Mouse (Mus musculus) ovary, postnatal 14 days (tissue): Measurements from ENCODE around the gene Cdh22.

Experiments used
- DNase-seq: peaks from one replicate; pipeline ENCODE4 v3.0.0; 2022; ENCODE audit warnings: low spot score

Gene Cdh22

DNA sequence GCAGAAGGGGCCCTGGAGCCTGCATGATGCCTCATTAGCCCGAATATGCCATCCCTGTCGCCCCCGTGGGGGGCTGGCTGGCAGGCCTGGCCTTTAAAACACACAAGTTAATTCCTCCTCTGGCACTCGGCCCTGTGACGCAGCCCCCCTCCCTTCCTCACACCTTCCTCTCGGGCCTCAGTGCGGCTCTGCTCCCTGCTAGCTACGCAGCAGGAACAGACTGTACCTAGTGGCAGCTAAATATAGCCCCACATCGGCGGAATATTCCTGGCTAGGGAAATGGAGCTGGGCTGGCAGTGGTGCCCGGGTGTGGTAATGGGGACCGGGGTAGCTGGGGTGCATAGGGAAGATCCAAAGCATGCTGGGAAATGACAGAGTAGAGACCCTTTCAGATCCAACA lies 81.6 kb downstream of the Cdh22 start:
- no peak for DNase-seq

DNA sequence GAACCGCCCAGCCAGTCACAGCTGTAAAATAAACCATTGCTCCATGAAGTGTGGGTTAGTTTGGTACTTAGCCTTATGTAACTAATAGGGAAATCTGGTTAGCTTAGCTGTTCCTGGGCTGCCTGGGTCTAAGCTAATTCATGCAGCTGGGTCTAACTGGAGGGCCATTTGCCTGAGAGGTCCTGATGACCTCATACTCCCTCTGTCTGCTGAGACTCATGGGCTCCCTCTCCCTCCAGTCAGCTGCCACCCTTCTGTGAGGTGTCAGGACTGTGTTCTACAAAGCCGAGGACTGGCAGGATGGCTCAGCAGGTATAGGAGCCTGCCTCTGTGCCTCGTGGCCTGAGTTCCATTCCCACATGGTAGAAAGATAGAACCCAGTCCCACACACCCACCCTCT lies 84.9 kb downstream of the Cdh22 start:
- no peak for DNase-seq

DNA sequence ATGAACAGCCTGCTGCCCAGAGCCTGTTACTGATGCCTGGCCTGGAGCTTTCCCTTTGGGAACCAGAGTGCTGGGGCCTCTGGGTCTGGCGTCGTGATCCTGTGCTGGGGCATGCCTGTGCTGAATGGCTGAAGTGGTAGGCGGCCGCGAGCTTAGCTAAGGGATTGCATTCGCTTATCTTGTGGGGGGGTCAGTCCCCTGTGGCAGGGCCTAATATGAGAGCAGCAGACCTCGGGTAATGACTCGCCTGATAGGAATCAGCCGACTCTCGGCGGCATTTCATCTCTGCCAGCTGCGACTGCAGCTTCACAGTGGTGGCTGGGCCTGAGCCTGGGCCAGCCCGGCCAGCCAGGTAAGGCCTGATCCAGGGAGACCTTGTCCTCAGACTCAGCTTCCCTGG lies 88.8 kb downstream of the Cdh22 start:
- DNase-seq: no peak

DNA sequence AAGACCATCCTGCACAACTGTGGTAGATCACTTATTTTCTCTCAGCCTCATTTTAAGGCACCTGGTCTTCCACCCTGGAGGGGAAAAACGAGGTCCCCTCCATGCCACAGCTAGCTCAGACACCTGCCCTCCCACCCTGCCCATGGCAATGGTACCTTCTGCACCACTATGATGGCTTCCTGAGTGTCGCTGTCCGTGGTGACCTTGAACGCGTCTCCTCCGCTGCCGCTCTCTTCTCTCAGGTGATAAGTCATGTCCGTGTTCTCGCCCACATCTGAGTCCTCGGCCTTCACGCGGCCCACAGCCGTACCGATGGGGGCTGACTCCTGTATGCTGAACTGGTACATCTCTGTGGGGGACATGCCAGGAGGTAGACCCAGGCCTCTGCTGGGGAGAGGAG lies 91.2 kb downstream of the Cdh22 start:
- DNase-seq: no peak

DNA sequence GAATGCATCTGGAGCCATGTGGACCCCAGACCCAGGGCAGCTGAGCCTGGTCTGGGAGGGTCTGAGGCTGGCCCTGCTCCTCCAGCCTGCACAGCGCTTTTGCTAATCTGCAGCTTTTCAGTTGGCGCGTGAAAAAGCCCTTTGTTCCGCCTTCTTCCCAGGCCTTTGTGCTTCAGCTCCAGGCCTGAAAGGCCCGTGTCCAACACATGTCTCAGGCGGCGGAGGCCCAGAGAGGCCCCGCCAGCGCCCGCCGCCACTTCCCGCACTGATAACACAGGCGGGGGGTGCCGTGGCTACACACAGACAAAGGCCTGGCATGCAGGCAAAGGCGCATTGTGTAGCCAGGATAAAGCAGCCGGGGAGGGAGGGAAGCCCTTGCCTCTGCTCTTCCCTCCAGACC lies 98.6 kb downstream of the Cdh22 start:
- DNase-seq: no peak

DNA sequence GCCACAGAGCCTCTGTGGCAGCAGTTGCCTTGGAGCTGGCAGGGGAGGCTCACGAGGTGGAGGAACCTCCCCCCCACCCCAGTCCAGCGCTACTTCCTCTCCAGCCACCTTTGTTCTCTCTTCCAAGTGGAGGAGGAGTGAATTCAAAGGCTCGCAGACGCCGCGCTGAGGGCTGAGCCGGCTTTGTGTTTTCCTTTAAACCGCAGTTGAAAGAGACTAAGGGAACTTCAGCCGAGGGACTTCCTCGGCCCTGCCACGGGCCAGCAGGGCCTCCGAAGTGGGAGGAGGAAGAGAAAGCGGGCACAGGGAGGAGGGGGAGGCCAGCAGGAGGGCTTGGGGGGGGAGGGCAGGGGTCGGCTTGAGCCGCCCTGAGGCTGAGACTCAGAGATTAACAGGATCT lies 101.1 kb downstream of the Cdh22 start:
- DNase-seq: peak; percentile 20

DNA sequence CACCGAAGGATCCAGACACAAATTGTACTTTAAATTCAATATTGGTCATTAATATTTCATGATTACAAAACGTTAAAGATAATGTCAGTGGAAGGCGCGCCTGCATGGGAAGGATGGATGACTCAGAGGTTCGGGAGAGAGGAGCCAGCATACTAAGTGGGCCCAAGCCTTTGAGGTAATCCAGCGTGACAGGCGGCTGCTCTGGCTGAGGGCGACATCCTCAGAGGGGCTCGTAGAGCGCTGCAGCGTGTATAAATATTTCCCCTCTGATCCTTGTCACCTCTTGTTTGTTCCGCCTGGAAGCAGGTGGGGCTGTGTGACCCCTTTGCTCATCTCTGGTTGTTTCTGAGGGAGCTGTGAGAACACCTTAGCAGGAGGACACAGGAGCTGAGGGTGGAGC lies 103.2 kb downstream of the Cdh22 start:
- DNase-seq: no peak

DNA sequence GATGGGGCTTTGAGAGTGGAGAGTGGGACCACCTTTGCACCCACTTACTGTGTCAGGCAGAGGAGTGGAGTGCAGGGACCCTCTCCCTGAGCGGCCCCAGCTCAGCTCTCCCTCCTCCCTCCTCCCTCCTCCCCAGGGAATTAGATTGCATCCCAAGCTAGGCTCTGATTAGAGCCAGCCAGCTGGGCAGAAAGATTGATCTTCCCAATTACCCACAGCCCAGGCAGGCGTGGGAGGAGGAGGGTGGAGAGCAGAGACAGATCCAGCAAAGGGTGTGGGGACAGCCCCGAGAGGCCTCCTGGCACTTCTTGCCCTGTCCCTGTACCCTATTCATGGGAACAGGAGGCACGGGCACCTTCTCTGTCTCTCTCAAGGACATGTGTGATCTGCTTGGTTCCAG lies 105.5 kb downstream of the Cdh22 start:
- no peak for DNase-seq

DNA sequence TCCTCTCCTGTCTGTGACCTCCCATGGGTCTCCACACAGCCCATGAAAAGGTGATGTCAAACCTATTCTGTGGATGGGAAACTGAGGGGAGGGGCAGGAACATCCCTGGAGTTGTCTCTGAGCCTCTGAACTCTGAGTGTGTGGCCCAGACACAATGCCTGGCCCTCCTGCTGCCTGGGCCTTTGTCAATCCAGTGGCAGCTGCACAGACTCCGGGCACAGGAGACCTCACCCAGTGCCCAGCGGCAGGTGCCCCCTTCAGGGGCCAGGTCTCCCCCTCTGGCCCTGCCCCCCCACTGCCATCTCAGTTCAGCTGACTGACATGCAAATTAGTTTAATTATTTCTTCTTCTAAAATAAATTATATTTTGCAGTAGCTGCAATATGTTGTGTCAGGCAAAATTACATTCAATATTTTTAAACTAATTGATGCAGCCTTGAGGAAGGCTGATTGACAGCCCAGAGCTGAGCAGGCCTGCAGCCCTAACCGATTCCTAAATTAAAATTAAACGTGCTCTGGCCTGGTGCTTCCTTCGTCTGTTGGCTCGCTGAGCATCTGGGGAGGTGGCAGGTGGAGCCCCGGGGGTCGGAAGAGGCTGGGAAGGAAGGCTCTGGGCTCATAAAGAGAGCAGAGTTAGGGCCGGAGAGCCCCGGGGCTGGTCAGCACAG lies 107.6 kb downstream of the Cdh22 start:
- DNase-seq: no peak

DNA sequence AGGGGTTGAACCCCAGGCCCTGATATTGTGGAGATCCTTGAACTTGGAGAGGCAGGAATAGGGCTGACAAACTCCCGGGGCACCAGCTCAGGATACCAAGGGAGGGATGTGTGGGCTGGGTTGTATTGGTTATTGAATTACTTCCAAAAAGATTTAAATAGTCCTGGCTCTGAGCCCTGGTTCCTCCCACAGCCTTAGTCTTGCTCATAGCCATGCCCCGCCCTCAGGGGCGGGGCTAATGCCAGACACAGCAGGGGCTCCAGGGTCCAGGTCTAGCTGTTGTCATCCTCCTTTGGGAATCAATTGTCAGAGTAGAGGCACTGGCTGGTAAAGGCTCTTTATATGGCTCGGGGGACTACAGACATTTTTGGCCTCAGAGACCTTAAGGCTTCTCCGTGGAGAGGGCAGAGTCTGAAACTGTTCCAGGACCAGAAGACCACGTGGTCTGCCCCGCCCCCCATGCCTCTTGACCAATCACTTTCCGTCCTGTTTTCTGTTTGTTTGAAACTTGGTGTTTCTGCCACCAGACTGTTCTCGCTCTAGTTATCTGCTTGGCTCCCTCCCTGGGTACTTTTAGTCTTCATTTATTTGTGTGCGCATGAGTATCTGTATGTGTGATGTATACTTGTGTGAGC lies 113.3 kb downstream of the Cdh22 start:
- no peak for DNase-seq

DNA sequence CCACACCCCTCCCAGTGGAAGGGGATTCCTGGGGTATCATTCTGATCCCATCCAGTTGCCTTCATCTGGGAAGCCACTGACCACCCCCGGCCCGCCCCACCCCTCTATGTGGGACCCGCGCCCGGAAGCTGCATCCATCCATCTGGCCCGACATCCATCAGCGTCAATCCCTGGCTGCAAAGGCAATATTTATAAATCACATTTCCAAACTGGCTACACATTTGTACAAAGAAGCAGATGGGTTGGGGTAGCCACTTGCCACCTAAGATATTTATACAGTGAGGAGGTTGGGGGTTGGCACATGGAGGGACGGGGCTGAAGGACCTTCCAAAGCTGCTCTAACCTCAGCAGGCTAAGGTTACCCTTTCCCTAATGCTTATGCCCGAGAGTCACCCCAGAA lies 113.9 kb downstream of the Cdh22 start:
- no peak for DNase-seq

DNA sequence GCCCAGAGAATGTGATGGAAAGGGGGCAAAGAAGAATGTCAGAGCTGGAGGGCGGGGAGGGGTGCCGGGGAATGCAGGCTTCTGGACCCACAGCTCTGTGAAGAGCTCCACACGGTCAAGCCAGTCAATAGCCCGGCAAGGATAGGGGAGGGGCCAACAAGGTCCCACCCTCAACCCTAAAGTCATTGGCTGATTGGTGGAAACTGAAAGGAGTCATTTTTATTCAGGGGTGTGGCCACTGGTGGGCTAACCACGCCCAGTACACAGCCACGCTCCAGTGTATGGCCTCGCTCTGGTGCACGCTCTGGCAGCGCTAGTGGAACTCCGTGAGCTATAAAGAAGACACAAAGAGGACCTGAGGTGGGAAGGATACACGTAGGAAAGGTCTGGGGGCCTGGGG lies 120.9 kb downstream of the Cdh22 start:
- DNase-seq: no peak

DNA sequence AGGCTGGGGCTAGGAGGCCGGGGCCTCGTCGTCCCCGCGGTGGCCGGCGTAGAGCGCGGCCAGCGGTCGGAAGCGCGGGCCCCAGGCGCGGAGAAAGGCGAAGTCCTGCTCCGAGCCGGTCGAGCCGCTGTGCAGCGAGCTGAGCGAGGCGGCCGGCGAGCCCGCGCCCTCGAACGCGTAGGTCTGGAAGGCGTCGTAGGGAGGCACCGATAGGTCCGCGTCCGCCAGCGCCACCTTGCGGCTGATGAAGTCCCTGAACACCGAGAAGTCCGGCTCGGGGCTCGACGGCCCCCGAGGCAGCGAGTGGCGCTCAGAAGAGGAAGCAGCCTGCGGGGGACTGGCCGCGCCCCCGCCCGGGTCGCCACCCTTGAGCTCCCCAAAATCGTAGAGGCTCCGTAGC lies 122.5 kb downstream of the Cdh22 start:
- peak; percentile 86 for DNase-seq

DNA sequence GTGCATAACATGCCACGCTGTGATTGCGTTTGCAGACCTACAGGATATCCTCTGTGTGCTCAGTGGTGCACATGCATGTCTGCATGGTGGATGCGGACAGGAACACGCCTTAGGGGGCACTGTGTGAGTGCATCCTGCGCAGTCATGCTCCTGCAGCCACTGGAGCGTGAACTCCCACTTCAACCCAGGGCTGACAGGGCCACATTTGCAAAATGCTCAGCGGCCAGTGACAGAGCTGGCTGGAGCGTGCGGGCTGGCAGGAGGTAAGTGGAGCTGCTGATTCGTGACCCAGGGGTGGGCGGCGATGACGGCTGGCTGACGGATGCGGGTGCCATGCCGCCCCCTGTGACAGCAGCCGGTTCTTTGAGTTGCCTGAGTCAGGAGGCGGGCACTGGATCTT lies 128.1 kb downstream of the Cdh22 start:
- no peak for DNase-seq

DNA sequence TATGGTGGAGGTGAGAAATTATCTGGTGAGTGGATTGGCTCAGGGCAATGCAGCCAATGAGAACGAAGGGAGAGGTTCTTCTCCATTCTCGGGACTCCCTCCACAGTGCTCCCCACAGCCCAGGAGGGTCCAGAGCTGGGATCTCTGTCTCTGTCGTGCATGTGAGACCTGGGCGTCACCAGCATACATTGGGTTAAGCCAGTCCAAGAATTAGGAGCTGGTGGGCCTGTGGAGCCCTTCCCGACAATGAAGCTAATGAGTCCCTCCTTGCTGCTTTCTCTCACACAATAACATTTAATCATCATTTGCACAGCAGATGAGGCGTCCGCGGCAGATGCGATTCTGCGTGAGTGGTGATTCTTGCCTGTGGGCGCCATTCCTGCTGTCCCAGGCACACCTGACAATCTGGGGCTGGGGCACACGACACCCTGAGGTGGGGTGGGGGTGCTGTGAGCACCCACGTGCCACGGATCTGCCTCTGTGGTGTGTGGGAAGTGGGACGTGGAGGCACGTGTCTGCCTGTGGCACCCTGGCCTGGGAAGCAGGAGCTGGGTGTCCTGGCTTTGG lies 129.1 kb downstream of the Cdh22 start:
- no peak for DNase-seq

DNA sequence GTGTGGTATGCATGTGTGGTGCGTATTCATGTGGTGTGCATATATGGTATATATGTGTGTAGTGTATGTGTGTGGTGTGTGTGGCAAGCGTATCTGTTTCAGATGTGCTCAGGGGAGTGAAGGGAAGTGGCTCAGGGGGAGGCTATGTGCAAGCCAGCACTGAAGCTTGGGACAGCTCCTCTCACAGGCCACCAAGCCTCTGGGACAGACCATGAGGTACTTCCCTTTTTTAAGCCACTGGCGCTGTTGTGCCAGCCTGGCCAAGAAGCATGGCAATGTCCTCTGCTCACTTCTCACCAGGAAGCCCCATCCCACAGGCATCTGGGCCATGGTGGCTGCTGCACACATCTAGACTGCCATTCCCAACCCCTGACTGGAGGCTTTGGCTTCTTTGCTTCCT lies 131.7 kb downstream of the Cdh22 start:
- no peak for DNase-seq

DNA sequence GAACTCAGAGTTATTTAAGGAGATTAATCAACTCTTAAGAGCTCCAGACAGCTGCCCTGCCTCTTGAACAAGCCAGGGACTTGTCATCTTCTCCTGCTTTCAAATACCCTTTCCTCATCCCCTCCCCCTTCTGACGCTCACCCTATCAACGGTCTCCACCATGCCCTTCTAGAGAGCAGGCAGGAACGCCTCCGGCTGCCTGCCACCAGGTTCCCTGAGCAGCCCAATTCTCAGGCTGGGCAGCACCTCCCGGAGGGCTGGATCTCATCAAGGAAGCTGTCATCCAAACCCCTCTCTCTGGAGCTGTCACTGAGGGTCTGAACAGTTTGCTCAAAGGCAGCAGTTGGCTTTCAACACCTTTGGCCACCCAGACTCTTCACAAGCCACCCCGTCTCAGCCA lies 133.9 kb downstream of the Cdh22 start:
- no peak for DNase-seq

DNA sequence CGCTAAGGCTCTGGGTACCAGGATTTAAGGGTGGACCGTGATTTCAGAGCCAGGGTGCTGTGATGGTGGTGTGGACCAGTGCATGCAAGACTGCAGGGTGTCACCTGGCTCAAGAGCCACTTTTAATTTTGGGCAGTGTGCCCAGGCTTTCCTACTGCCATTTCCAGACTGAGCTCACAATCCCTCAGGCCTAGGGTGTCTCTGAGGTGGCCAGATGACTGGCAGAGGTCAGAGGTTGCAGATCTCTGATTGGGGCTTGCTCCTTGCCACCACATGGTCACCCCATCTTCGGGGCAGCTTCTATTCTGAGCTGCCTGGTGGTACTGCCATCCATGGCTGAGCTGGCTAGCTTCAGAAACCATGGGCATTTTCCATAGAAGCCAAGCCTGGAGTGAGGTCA lies 135.8 kb downstream of the Cdh22 start:
- DNase-seq: no peak

DNA sequence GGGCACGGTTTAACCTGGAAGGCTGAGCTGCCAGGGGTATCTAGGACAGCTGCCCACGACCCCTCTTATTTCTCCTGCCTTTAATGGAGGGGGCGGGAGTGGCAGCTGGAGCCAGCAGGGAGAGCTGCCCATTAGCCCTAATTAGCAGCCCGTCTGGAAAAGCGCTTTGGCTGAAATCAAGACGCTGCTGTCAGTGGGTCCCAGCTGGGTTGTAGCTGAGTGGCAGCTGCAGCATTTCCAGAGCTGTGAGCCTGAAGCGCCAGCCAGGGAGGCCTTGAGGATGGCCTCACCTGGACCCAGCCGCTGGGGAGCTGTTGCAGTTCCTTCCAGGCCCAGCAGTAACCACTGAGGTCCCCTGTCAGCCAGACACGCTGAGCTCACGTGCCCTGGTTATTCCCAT lies 138.3 kb downstream of the Cdh22 start:
- no peak for DNase-seq

DNA sequence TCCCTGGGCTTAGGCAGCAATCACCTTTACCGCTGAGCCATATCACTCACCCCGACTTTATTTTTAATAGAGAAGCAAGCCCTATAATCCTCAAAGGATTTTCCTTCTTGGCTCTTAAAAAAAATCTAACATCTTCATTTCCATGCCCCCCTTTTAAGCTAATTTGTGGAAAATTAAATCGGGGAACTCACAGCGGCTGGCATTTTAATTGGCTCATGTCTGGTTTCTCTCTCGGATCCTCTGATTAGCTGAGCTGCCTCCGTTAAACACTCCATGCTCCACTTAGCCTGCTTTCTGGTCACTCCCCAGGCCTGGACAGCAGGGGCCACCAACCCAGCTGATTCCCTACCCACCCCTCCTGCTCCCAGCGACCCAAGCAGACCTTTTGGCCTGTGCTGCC lies 142.3 kb downstream of the Cdh22 start:
- DNase-seq: no peak

DNA sequence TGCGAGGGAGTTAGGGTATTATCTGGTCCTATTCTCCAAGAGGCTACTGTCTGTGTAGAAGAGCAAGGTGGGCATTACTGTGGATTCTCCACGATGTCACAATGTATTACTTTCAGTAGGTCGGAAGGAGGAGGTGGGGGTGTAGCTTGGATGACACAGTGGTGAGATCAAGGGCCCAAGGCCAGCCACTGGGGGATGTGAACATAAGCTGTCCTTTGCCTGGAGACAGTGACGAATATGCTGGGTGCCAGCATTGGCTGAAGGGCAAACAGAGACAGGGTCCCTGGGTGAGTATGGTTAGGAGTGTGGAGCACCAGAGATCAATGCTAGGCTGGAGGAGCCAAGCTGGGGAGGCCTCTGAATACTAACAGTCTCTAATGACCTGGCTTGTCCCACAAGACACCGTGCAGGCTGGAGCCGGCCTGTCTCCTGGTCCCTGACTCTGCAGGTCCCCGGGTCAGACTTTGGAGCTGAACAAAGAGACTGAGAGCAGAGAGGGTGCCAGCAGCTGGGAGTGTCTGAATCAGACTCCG lies 143.2 kb downstream of the Cdh22 start:
- DNase-seq: no peak

DNA sequence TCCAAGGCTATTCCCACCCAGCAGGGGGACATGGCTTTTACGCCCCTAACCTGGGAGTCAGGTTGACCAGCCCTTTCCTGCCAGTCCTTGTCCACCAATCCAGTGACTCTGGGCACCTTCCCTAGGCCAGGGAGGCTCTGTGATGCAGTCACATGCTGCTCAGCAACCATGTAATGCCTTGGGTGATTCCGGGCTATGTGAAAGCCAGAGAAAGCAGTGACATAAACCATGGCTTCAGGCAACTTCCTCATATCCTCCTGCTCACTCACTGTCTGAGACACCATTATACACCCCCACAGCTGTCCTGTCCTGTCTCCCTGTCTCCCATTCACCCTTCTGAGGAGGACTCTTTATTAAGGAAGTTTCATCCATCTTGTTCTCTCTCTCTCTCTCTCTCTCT lies 144.0 kb downstream of the Cdh22 start, which contains the start of gene 1700025C18Rik:
Gene 1700025C18Rik, minus strand, starts transcription at position 101 of the 400 bp plus-strand sequence.
- no peak for DNase-seq

DNA sequence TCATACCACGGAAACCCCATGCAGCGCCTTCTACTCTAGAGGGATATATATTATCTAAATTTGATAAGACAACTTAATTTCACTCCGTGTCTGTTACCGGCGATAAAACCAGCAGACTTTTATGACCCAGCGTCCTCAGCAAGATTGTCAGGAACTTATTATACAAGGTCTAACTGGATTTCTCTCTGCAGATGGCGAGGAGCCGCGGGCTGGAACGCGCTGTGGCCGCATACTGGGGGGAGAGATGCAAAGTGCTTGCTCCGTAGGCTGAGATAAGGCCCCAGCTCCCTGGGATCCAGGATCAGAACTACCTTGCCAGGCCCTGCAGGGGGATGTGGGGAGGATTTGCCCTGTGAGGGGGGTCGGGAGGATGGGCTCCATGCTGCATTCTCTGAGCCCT lies 145.2 kb downstream of the Cdh22 start:
- no peak for DNase-seq

DNA sequence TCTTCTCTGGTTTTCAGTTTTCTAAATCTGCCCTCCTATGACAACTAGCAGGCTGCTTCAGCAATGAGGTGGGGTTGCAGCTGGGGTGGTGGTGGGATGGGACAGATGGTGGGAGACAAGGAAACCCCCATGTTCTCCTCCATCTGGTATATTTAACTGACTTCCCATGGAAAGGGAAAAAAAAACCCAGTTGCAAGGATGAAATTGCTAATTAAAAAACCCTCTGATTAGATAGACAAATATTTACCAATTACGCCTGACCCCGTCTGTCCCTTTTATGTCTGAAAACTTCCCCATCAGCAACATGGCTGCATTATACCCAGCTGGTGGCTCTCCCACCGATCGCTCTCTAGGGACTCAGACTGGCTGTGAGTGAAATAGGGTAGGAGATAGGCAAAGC lies 148.0 kb downstream of the Cdh22 start:
- no peak for DNase-seq
